8 mouse cellular contexts compared by ENCODE assay signal in genomic region chr13:73331736-73332135, GRCm38 (mm10). TPM values are rescaled to one million over a fixed set of nuclear protein-coding genes. Genes with fewer than 3 reads are reported as not detected.
DNase-seq lines count a peak whose midpoint lies in the region; ATAC-seq lines count a peak whose summit lies in the region.

No protein-coding gene starts in this region.

- DNase-seq in kidney, adult 18-20 months = no peak
- DNase-seq in brain, adult 2 months (ENCODE audit: low read depth, low spot score) = peak; percentile 24
- no peak for DNase-seq in hindbrain, embryonic 11.5 days (ENCODE audit: low spot score)
- DNase-seq in frontal cortex, adult 2 months (ENCODE audit: extremely low spot score in 1 of 2, low spot score in 1 of 2) = no peak
- no peak for DNase-seq in urinary bladder, adult 2 months (ENCODE audit: low spot score)
- no peak for DNase-seq in T-cell, adult 2 months (ENCODE audit: low spot score)

- H3K27me3 ChIP-seq in kidney, embryonic 14.5 days (ENCODE audit: control insufficient read depth, insufficient read depth, low read length) = 0 out of 2 replicates have a peak, but pooled peaks cover 6% of the 10 kb centered on the region
- H3K27me3 ChIP-seq in hindbrain, embryonic 11.5 days (ENCODE audit: control insufficient read depth, insufficient read depth, low read length) = no peaks in the 10 kb centered on the region
- no peaks in the 10 kb centered on the region for H3K27me3 ChIP-seq in midbrain, embryonic 13.5 days

- ATAC-seq in kidney, embryonic 14.5 days (ENCODE audit: low FRiP score, low TSS enrichment) = no peak
- ATAC-seq in hindbrain, embryonic 11.5 days (ENCODE audit: low FRiP score) = no peak
- no peak for ATAC-seq in midbrain, embryonic 13.5 days

- no peaks in the 10 kb centered on the region for H3K9me3 ChIP-seq in kidney, embryonic 14.5 days (ENCODE audit: control insufficient read depth, low read length)
- no peaks in the 10 kb centered on the region for H3K9me3 ChIP-seq in hindbrain, embryonic 11.5 days (ENCODE audit: control insufficient read depth, low read length)
- no peaks in the 10 kb centered on the region for H3K9me3 ChIP-seq in midbrain, embryonic 13.5 days

- peak overlapping the region; percentile 89 for H3K9ac ChIP-seq in kidney, embryonic 14.5 days (ENCODE audit: low read depth, low read length)
- peak overlapping the region; percentile 88 for H3K9ac ChIP-seq in hindbrain, embryonic 11.5 days (ENCODE audit: low read depth, low read length)
- H3K9ac ChIP-seq in midbrain, embryonic 13.5 days (replicated peaks) = peak overlapping the region; percentile 85

- 75% methylated on average over 3 of the region's 3 CpGs for WGBS in kidney, embryonic 14.5 days
- 78% methylated on average over 3 of the region's 3 CpGs for WGBS in hindbrain, embryonic 11.5 days
- WGBS in midbrain, embryonic 13.5 days = 81% methylated on average over 3 of the region's 3 CpGs

- no peak overlapping the region for H3K27ac ChIP-seq in kidney, embryonic 14.5 days (ENCODE audit: low read depth, low read length)
- H3K27ac ChIP-seq in hindbrain, embryonic 11.5 days (ENCODE audit: low read depth, low read length) = no peak overlapping the region
- no peak overlapping the region for H3K27ac ChIP-seq in midbrain, embryonic 13.5 days

- peak overlapping the region; percentile 90 for H3K4me2 ChIP-seq in kidney, embryonic 14.5 days (replicated peaks; ENCODE audit: low read depth, low read length)
- peak overlapping the region; percentile 90 for H3K4me2 ChIP-seq in hindbrain, embryonic 11.5 days (replicated peaks; ENCODE audit: low read depth, low read length)
- peak overlapping the region; percentile 82 for H3K4me2 ChIP-seq in midbrain, embryonic 13.5 days (replicated peaks)

- H3K4me1 ChIP-seq in kidney, embryonic 14.5 days (ENCODE audit: control insufficient read depth, insufficient read depth, low read length) = peaks cover 15% of the 10 kb centered on the region
- peaks cover 5% of the 10 kb centered on the region; the same call in 1 of the 2 replicates for H3K4me1 ChIP-seq in hindbrain, embryonic 11.5 days (replicated peaks; ENCODE audit: control insufficient read depth, insufficient read depth, low read length)
- H3K4me1 ChIP-seq in midbrain, embryonic 13.5 days (replicated peaks) = peaks cover 31% of the 10 kb centered on the region

- H3K36me3 ChIP-seq in kidney, embryonic 14.5 days (ENCODE audit: control insufficient read depth, insufficient read depth, low read length) = no peaks in the 10 kb centered on the region
- H3K36me3 ChIP-seq in hindbrain, embryonic 11.5 days (ENCODE audit: control insufficient read depth, insufficient read depth, low read length) = no peaks in the 10 kb centered on the region
- no peaks in the 10 kb centered on the region for H3K36me3 ChIP-seq in midbrain, embryonic 13.5 days

- peak overlapping the region; percentile 82 for H3K4me3 ChIP-seq in kidney, embryonic 14.5 days (ENCODE audit: low read length)
- peak overlapping the region; percentile 53 for H3K4me3 ChIP-seq in hindbrain, embryonic 11.5 days (ENCODE audit: low read depth, low read length)
- peak overlapping the region; percentile 70 for H3K4me3 ChIP-seq in midbrain, embryonic 13.5 days (replicated peaks)

RNA-seq across cellular contexts. Expression of gene Ndufs6, which starts 3.4 kb away (rescaled TPM):
- polyA plus RNA-seq in kidney, embryonic 14.5 days (2014; fragmentation: Nextera tagmentation; extraction: Ambion mirVana) = 323 and 434 TPM in 2 replicates
- polyA plus RNA-seq in hindbrain, embryonic 11.5 days (2014; fragmentation: Nextera tagmentation; extraction: Ambion mirVana) = 311 and 321 TPM in 2 replicates
- 362 and 373 TPM in 2 replicates for polyA plus RNA-seq in midbrain, embryonic 13.5 days (2015; fragmentation: Nextera tagmentation; extraction: Ambion mirVana)
- 288 and 323 TPM in 2 replicates for polyA plus RNA-seq in frontal cortex, adult 2 months (2012; rRNA removed)
- polyA plus RNA-seq in urinary bladder, adult 2 months (2012; rRNA removed) = 236 and 266 TPM in 2 replicates

RNA-seq across cellular contexts. Expression of gene Mrpl36, which starts 3.4 kb away (rescaled TPM):
- polyA plus RNA-seq in kidney, embryonic 14.5 days (2014; fragmentation: Nextera tagmentation; extraction: Ambion mirVana) = 129 and 132 TPM in 2 replicates
- polyA plus RNA-seq in hindbrain, embryonic 11.5 days (2014; fragmentation: Nextera tagmentation; extraction: Ambion mirVana) = 121 and 125 TPM in 2 replicates
- polyA plus RNA-seq in midbrain, embryonic 13.5 days (2015; fragmentation: Nextera tagmentation; extraction: Ambion mirVana) = 96.1 and 101 TPM in 2 replicates
- polyA plus RNA-seq in frontal cortex, adult 2 months (2012; rRNA removed) = 65.7 and 73.3 TPM in 2 replicates
- 78.1 and 91.9 TPM in 2 replicates for polyA plus RNA-seq in urinary bladder, adult 2 months (2012; rRNA removed)
